Mouse (Mus musculus) heart, postnatal 0 days (tissue): ENCODE results near the gene Srrm3.

Experiments used
- CTCF ChIP-seq: IDR thresholded peaks from 2 replicates; pipeline ENCODE4 v1.5.1; 2016; ENCODE audit warnings: antibody characterized with exemption, control low read depth, low read depth
- EP300 ChIP-seq: IDR thresholded peaks from 2 replicates; pipeline ENCODE4 v1.6.1; 2016; ENCODE audit warnings: antibody characterized with exemption, low read depth

- TF ChIP-seq CTCF, result no peak
- TF ChIP-seq EP300, result no peak
Measured at GRCm38 (mm10) chr5:135829381-135829780, 22.7 kb downstream of the Srrm3 start.
